Mouse (Mus musculus) ES-E14 (cell line): ENCODE measurements at regions not wholly inside any gene's neighbourhood (a gene's known extent, or its start where the extent isn't known, plus 50 kb on each side); places are given as distances from the start of the nearest gene placed in this dataset.

Source experiments
- CHD2 ChIP-seq: IDR thresholded peaks from 2 replicates; pipeline ENCODE4 v1.6.1; 2014; ENCODE audit warnings: mild to moderate bottlenecking, low read depth, low read length, inconsistent platforms
- ZNF384 ChIP-seq: IDR thresholded peaks from 2 replicates; pipeline ENCODE4 v1.6.1; 2012; ENCODE audit warnings: low read depth, low read length, inconsistent platforms

DNA sequence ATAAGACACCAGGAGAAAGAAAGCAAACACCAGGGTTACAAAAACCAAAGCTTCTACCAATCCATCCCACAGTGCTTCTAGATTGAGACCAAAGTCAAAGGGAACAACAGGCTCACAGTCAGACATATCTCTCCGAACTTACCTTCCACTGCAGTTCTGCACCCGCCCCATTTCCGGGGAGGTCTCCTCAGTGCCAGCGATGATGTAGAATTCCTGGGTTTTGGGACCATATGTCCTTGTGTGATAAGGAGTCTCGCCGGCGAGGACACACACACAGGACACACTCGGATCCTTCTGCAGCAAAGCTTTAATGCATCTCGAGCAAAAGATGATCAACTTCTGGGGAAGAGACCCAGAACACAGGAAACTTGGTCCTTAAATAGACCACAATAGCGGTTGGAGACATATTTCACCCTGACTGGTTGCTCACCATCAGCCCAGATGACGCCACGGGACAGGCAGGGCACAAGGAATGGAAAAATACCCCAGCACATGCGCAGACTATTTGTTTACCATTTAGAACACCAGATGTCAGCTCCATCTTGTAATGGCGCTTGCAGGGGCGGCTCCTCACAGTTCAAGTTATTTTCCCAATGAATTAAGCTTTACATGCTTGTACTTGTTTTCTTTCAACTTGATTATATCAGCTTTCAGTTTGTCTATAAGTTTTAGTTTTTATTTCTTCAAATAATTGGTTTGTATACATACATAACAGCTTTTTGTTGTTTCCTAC lies 824.9 kb downstream of the Prdm13 start:
- TF ChIP-seq CHD2 (no peak), ZNF384 (no peak)
